Mouse (Mus musculus) embryonic facial prominence, embryonic 13.5 days (tissue): ENCODE measurements at regions not wholly inside any gene's neighbourhood (a gene's known extent, or its start where the extent isn't known, plus 50 kb on each side); places are given as distances from the start of the nearest gene placed in this dataset.

ENCODE experiments used
- ATAC-seq: fragments of 200-750 bp; cut with Nextera tagmentation; 2 replicates; pipeline ENCODE4 v1.8.0; 2017; ENCODE audit warnings: low read depth; ENCODE audit not compliant: insufficient number of reproducible peaks, insufficient read depth, low FRiP score, low TSS enrichment
- H3K27ac ChIP-seq: fragments of 300-500 bp; sonication (generic); 2 replicates; pipeline ENCODE4 v1.5.1; 2015; ENCODE audit warnings: moderate library complexity, mild to moderate bottlenecking, inconsistent platforms
- H3K27me3 ChIP-seq: fragments of 300-500 bp; sonication (generic); 2 replicates; pipeline ENCODE4 v1.6.1; 2015; ENCODE audit warnings: mild to moderate bottlenecking, inconsistent platforms
- H3K36me3 ChIP-seq: fragments of 300-500 bp; sonication (generic); 2 replicates; pipeline ENCODE4 v1.6.1; 2015; ENCODE audit warnings: mild to moderate bottlenecking, inconsistent platforms
- H3K4me1 ChIP-seq: fragments of 300-500 bp; sonication (generic); 2 replicates; pipeline ENCODE4 v1.6.1; 2015; ENCODE audit warnings: inconsistent platforms
- H3K4me2 ChIP-seq: fragments of 300-500 bp; sonication (generic); 2 replicates; pipeline ENCODE4 v1.6.1; 2015; ENCODE audit warnings: moderate library complexity, mild to moderate bottlenecking, inconsistent platforms
- H3K4me3 ChIP-seq: fragments of 300-500 bp; sonication (generic); 2 replicates; pipeline ENCODE4 v1.5.1; 2015; ENCODE audit warnings: mild to moderate bottlenecking, inconsistent platforms
- H3K9ac ChIP-seq: fragments of 300-500 bp; sonication (generic); 2 replicates; pipeline ENCODE4 v1.6.1; 2015; ENCODE audit warnings: mild to moderate bottlenecking, inconsistent platforms
- H3K9me3 ChIP-seq: fragments of 300-500 bp; sonication (generic); 2 replicates; pipeline ENCODE4 v1.6.1; 2016; ENCODE audit warnings: inconsistent platforms
- WGBS: fragments of 180-500 bp; shearing (Covaris S2); methylation state at CpG from one replicate; pipeline ENCODE4 v1.1.7; 2015; ENCODE audit warnings: mixed read lengths; 5-methylcytosine and 5-hydroxymethylcytosine counted together

- no peaks in the 10 kb centered on the region for H3K36me3 ChIP-seq
- no peaks in the 10 kb centered on the region for H3K27me3 ChIP-seq
- no peak overlapping the region for H3K9ac ChIP-seq
- no peak overlapping the region for H3K27ac ChIP-seq
- no peak for ATAC-seq
- H3K4me2 ChIP-seq, result no peak overlapping the region
- H3K4me1 ChIP-seq, result peaks cover 8% of the 10 kb centered on the region
- no peak overlapping the region for H3K4me3 ChIP-seq
- WGBS, result 65% methylated on average over 4 of the region's 4 CpGs
- H3K9me3 ChIP-seq, result no peaks in the 10 kb centered on the region
Measured at GRCm38 (mm10) chr8:25362146-25362545, 538.0 kb upstream of the Adam5 start.

GRCm38 (mm10) chr8:25361420-25361819 lies 537.3 kb upstream of the Adam5 start:
- no peak for ATAC-seq

DNA sequence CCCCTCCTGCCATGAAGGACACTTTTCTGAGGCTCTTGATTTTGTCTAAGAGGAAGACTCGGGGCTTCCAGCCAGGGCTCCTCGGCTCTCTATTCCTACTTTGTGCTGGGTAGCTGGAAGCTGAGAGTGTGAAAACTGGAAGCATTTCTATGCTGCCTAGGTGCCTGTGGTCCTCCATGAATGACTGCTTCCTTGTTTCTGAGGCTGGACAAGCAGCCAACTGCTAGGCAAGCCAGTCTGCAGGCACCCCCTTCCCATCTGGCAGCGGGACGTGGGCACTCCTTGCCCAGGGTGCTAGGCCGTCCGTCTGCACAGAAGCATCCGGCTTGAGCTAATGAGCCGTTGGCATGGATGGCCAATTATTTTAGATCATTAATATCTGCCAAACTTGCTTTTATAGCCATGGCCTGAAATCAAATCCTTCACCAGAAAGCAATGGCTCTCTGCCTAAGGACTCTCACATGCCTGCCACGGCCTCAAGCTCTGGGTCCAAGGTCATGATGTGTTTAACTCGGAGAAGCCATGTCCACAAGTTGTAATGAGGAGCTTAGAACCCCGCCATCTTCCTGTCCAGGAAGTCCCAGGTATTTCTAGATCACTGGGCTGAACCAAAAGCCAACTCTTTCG lies 534.5 kb upstream of the Adam5 start:
- H3K4me1 ChIP-seq, result peaks cover 13% of the 10 kb centered on the region
- H3K9me3 ChIP-seq, result no peaks in the 10 kb centered on the region
- H3K36me3 ChIP-seq, result no peaks in the 10 kb centered on the region
- no peak overlapping the region for H3K4me2 ChIP-seq
- H3K9ac ChIP-seq, result no peak overlapping the region
- H3K4me3 ChIP-seq, result no peak overlapping the region
- 93% methylated on average over 12 of the region's 12 CpGs for WGBS
- ATAC-seq, result no peak
- no peaks in the 10 kb centered on the region for H3K27me3 ChIP-seq
- no peak overlapping the region for H3K27ac ChIP-seq

More at GRCm38 (mm10) chr8:25361420-25361819, 537.3 kb upstream of the Adam5 start:
- Histone ChIP-seq H3K36me3 (no peaks in the 10 kb centered on the region), H3K27ac (no peak overlapping the region), H3K9ac (no peak overlapping the region), H3K4me1 (peaks cover 5% of the 10 kb centered on the region; the same call in 1 of the 2 replicates), H3K9me3 (no peaks in the 10 kb centered on the region), H3K4me2 (no peak overlapping the region), H3K27me3 (no peaks in the 10 kb centered on the region), H3K4me3 (no peak overlapping the region)
- WGBS, result 92% methylated on average over 5 of the region's 5 CpGs

DNA sequence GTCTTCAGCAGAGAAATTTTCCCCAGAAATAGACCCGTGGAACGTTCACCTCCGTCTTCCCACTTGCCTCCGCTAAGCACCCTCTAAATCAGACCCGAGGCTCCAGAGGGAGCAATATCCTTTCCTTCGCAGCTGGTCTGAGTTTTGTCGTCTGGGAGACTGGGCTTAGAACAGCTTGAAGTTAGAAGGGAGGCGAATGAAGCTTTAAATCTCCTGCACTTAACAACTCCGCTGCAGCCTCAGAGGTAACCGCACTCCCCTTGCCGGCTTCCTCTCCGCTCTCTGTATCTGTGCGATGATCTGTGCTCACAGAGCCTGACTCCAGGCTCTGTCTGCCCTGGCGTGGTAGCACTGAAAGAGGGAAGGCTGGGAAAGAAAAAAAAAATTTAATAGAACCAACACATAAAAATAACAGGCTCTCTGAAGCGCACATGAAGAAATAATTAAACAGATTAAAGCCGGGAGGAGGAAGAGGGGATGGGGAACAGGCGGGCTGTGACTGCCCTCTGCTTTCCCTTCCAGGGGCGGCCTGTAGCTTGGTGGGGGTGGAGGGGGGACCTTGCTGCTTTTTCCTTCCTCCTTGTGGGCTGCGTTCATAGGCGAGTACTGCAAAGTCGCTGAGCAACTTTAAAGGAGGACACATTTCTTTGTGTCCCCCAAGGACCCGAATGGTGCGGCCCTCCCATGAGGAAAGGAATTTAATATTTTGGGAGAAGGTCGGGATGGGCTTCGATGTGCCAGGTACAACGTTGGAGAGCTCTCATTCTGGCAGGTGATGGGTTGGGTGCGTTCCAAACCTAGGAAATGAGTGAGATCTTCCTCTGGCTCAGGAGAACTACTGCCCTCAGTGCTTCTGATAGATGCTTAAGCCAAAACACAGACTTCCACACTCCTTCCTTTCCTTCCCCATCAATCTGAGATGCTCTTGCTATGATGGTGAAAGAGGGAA lies 529.9 kb upstream of the Adam5 start:
- H3K36me3 ChIP-seq, result no peaks in the 10 kb centered on the region
- peak overlapping the region; percentile 49 for H3K4me2 ChIP-seq
- peak overlapping the region; percentile 32 for H3K9ac ChIP-seq
- ATAC-seq, result peak; percentile 62; the same call in 1 of the 2 replicates
- H3K9me3 ChIP-seq, result no peaks in the 10 kb centered on the region
- peaks cover 19% of the 10 kb centered on the region for H3K4me1 ChIP-seq
- peak overlapping the region; percentile 91 for H3K27ac ChIP-seq
- no peaks in the 10 kb centered on the region for H3K27me3 ChIP-seq
- WGBS, result 5% methylated on average over 27 of the region's 27 CpGs
- peak overlapping the region; percentile 6 for H3K4me3 ChIP-seq

DNA sequence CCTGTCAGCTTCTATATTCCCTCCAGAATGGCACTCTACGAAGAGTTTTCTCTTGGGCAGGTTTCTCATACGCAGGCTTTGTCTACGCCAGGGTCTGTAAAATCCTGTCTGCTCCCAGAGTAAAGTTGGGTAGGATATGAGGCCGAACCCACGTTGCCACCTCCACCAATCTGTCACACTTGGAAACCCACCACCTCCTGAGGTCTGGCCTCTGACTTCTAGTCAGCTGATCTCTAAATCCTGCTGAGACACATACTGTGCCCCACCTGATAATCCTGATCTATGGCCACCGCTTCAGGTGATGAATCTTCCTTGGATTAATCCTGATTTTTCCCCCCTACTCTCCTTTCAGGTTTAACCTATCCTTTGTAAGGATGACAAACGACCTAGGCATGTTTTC lies 529.2 kb upstream of the Adam5 start:
- ATAC-seq, result no peak
- Histone ChIP-seq H3K27me3 (no peaks in the 10 kb centered on the region), H3K27ac (peak overlapping the region; percentile 91), H3K9ac (peak overlapping the region; percentile 32; the same call in 1 of the 2 replicates), H3K4me1 (peaks cover 19% of the 10 kb centered on the region), H3K4me3 (peak overlapping the region; percentile 6), H3K4me2 (peak overlapping the region; percentile 49), H3K9me3 (no peaks in the 10 kb centered on the region), H3K36me3 (no peaks in the 10 kb centered on the region)
- 46% methylated on average over 7 of the region's 7 CpGs for WGBS

GRCm38 (mm10) chr8:25348003-25348683 lies 524.0 kb upstream of the Adam5 start:
- H3K4me2 ChIP-seq, result no peak overlapping the region
- ATAC-seq, result no peak
- no peaks in the 10 kb centered on the region for H3K27me3 ChIP-seq
- no peaks in the 10 kb centered on the region for H3K36me3 ChIP-seq
- H3K4me3 ChIP-seq, result no peak overlapping the region
- no peak overlapping the region for H3K27ac ChIP-seq
- peaks cover 8% of the 10 kb centered on the region for H3K4me1 ChIP-seq
- WGBS, result 88% methylated on average over 10 of the region's 10 CpGs
- H3K9me3 ChIP-seq, result no peaks in the 10 kb centered on the region
- H3K9ac ChIP-seq, result no peak overlapping the region

GRCm38 (mm10) chr8:25343160-25343602 lies 519.0 kb upstream of the Adam5 start:
- H3K36me3 ChIP-seq, result no peaks in the 10 kb centered on the region
- peaks cover 36% of the 10 kb centered on the region for H3K4me1 ChIP-seq
- H3K9me3 ChIP-seq, result no peaks in the 10 kb centered on the region
- H3K9ac ChIP-seq, result no peak overlapping the region
- H3K4me2 ChIP-seq, result peak overlapping the region; percentile 53
- ATAC-seq, result peak; percentile 93
- H3K4me3 ChIP-seq, result no peak overlapping the region
- H3K27me3 ChIP-seq, result no peaks in the 10 kb centered on the region
- whole genome bisulfite sequencing, result 23% methylated on average over 10 of the region's 10 CpGs
- H3K27ac ChIP-seq, result peak overlapping the region; percentile 96

DNA sequence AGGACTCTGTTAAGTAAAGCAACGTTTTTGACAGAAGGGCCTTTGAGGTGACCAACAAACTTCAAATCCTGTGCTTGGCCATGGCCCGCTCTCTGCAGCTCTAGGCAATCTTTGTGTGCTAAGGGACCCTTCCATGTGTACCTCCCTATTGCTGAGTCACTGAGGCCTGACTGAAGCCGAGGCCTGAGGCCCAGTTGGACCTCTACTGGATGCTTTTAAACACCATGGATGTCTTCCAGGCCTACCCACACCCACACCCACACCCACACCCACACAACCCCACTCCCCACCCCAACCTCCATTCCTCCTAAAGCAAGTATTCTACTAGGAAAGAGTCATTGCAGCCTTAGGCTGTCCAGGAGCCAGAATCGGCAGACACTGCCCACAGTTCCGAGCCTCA lies 518.3 kb upstream of the Adam5 start:
- no peaks in the 10 kb centered on the region for H3K27me3 ChIP-seq
- peak overlapping the region; percentile 96 for H3K27ac ChIP-seq
- H3K9me3 ChIP-seq, result no peaks in the 10 kb centered on the region
- H3K4me2 ChIP-seq, result peak overlapping the region; percentile 53
- no peak for ATAC-seq
- 58% methylated on average over 5 of the region's 5 CpGs for WGBS
- H3K9ac ChIP-seq, result no peak overlapping the region
- no peaks in the 10 kb centered on the region for H3K36me3 ChIP-seq
- H3K4me1 ChIP-seq, result peaks cover 36% of the 10 kb centered on the region
- no peak overlapping the region for H3K4me3 ChIP-seq

DNA sequence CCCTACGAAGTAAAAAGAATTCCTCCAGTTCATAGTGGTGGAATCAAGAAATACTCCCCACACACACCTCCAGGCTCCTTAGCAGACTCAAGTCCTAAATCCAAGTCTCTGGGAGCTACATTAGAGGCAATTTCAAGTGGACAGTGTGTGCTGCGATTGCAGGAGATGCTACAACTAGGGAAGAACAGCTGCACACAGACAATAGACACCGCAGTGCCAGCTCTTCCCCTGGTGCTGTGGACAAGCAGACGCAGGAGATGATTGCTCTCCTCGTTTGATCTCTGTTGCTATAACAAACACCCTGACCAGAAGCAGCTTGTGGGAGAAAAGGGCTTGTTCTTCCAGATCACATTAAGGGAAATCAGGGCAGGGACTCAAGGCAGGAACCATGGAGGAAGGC lies 517.1 kb upstream of the Adam5 start:
- Histone ChIP-seq H3K4me3 (no peak overlapping the region), H3K4me1 (peaks cover 36% of the 10 kb centered on the region), H3K27ac (peak overlapping the region; percentile 71), H3K9me3 (peaks cover 6% of the 10 kb centered on the region; the same call in 1 of the 2 replicates), H3K27me3 (no peaks in the 10 kb centered on the region), H3K4me2 (no peak overlapping the region), H3K36me3 (no peaks in the 10 kb centered on the region), H3K9ac (no peak overlapping the region)
- WGBS, result 58% methylated on average over 5 of the region's 5 CpGs
- ATAC-seq, result no peak

GRCm38 (mm10) chr8:25340729-25341128 lies 516.6 kb upstream of the Adam5 start:
- WGBS, result 62% methylated on average over 2 of the region's 2 CpGs
- peaks cover 36% of the 10 kb centered on the region for H3K4me1 ChIP-seq
- no peak overlapping the region for H3K4me2 ChIP-seq
- ATAC-seq, result no peak
- H3K9ac ChIP-seq, result no peak overlapping the region
- peaks cover 6% of the 10 kb centered on the region; the same call in 1 of the 2 replicates for H3K9me3 ChIP-seq
- H3K27me3 ChIP-seq, result no peaks in the 10 kb centered on the region
- H3K4me3 ChIP-seq, result no peak overlapping the region
- H3K27ac ChIP-seq, result no peak overlapping the region
- H3K36me3 ChIP-seq, result no peaks in the 10 kb centered on the region

GRCm38 (mm10) chr8:25332120-25332607 lies 508.0 kb upstream of the Adam5 start:
- peak overlapping the region; percentile 64 for H3K27ac ChIP-seq
- no peak overlapping the region for H3K4me2 ChIP-seq
- ATAC-seq, result no peak
- H3K27me3 ChIP-seq, result no peaks in the 10 kb centered on the region
- H3K9ac ChIP-seq, result no peak overlapping the region
- peaks cover 6% of the 10 kb centered on the region; the same call in 1 of the 2 replicates for H3K9me3 ChIP-seq
- WGBS, result 73% methylated on average over 8 of the region's 8 CpGs
- peaks cover 50% of the 10 kb centered on the region for H3K4me1 ChIP-seq
- H3K36me3 ChIP-seq, result no peaks in the 10 kb centered on the region
- no peak overlapping the region for H3K4me3 ChIP-seq
